Mouse (Mus musculus): Measurements from ENCODE around the gene Denr. TPM values are rescaled to one million over a fixed set of nuclear protein-coding genes. Genes with fewer than 3 reads are reported as not detected.

The Denr gene
- total RNA-seq, 2 experiments from 2014 or later, result 54.7 to 74.1 TPM

GRCm38 (mm10) chr5:123968468-123968867, 61.5 kb downstream of the Denr start:
- DNase-seq (ENCODE audit: low spot score in 2 of 2), result no peak

- no peak for DNase-seq (ENCODE audit: low spot score in 2 of 2)
Observed at GRCm38 (mm10) chr5:123969216-123969615, 62.2 kb downstream of the Denr start.

- DNase-seq (ENCODE audit: low spot score in 2 of 2), result no peak
Observed at GRCm38 (mm10) chr5:123970576-123970975, 63.6 kb downstream of the Denr start.

GRCm38 (mm10) chr5:123972453-123972852, 65.5 kb downstream of the Denr start:
- DNase-seq (ENCODE audit: low spot score in 2 of 2), result no peak

- DNase-seq (ENCODE audit: low spot score in 2 of 2), result peak; percentile 80 to 86
Observed at GRCm38 (mm10) chr5:123973299-123974178, 66.6 kb downstream of the Denr start, which contains the start of gene Hip1r. TSS of gene Hip1r (plus strand) at chr5:123973628.

GRCm38 (mm10) chr5:123974179-123974485, 67.2 kb downstream of the Denr start:
- no peak for DNase-seq (ENCODE audit: low spot score in 2 of 2)

- DNase-seq (ENCODE audit: low spot score in 2 of 2), result no peak
Observed at GRCm38 (mm10) chr5:123974616-123975111, 67.7 kb downstream of the Denr start.

GRCm38 (mm10) chr5:123975668-123976180, 68.7 kb downstream of the Denr start:
- DNase-seq (ENCODE audit: low spot score in 2 of 2), result no peak

- DNase-seq (ENCODE audit: low spot score in 2 of 2), result no peak
Observed at GRCm38 (mm10) chr5:123977231-123977630, 70.3 kb downstream of the Denr start.

- no peak for DNase-seq (ENCODE audit: low spot score in 2 of 2)
Observed at GRCm38 (mm10) chr5:123978131-123978530, 71.2 kb downstream of the Denr start.

Other genes starting within 250 kb of the Denr start
- 10 to 100 TPM; 66.0 to 74.2 TPM for gene Clip1, start 222.6 kb upstream of the Denr start, total RNA-seq (2021)
- 10 to 100 TPM; 33.1 to 45.2 TPM for gene Zcchc8, start 186.1 kb upstream of the Denr start, total RNA-seq (2021)
- gene Rsrc2, start 157.8 kb upstream of the Denr start, total RNA-seq (2021), result 10 to 100 TPM; 65.4 to 76.6 TPM
- under 1 TPM; 0.53 to 0.90 TPM for gene Kntc1, start 157.5 kb upstream of the Denr start, total RNA-seq (2021)
- gene Hcar2, start 41.7 kb upstream of the Denr start, total RNA-seq (2021), result 1 to 10 TPM; 1.9 to 7.2 TPM
- gene Hcar1, start 27.2 kb upstream of the Denr start, total RNA-seq (2021), result 10 to 100 TPM in 1 of 2 experiments, 1 to 10 TPM in 1; 5.1 to 18.0 TPM
- 1 to 10 TPM in 1 of 2 experiments, under 1 TPM in 1; 0.74 to 1.5 TPM for gene Gm43518, start 20.2 kb downstream of the Denr start, total RNA-seq (2021)
- gene Ccdc62, start 23.5 kb downstream of the Denr start, total RNA-seq (2021), result 1 to 10 TPM; 4.3 to 4.5 TPM
- gene Hip1r, start 66.5 kb downstream of the Denr start, total RNA-seq (2021), result 10 to 100 TPM; 20.1 to 28.4 TPM
- 100 to 1,000 TPM in 1 of 2 experiments, 10 to 100 TPM in 1; 97.2 to 127 TPM for gene Vps37b, start 125.1 kb downstream of the Denr start, total RNA-seq (2021)
- 10 to 100 TPM; 10.6 to 15.2 TPM for gene Abcb9, start 188.6 kb downstream of the Denr start, total RNA-seq (2021)
- gene Ogfod2, start 205.1 kb downstream of the Denr start, total RNA-seq (2021), result 10 to 100 TPM; 42.3 to 47.0 TPM
- 10 to 100 TPM; 51.3 to 56.8 TPM for gene Arl6ip4, start 208.9 kb downstream of the Denr start, total RNA-seq (2021)

Data from adrenal gland, adult 18-20 months (tissue).